Mouse (Mus musculus) T-cell, adult 2 months (primary cell): ENCODE results near the gene Unc119b.
A peak's percentile ranks its signal among the peaks of the same experiment; 100 is the strongest.
"Not testable (repeated sequence)": the region's sequence is repeated elsewhere in the genome, so short reads cannot be mapped to it uniquely, and the experiment has no call there.

Experiments used
- DNase-seq: peaks from one replicate; pipeline ENCODE4 v3.0.0; 2022; ENCODE audit warnings: low spot score

Gene Unc119b

GRCm38 (mm10) chr5:115091015-115091414 lies 43.8 kb downstream of the Unc119b start:
- no peak for DNase-seq

- DNase-seq, result no peak
Measured at GRCm38 (mm10) chr5:115089592-115090268, 45.0 kb downstream of the Unc119b start.

- no peak for DNase-seq
Measured at GRCm38 (mm10) chr5:115085675-115086074, 49.1 kb downstream of the Unc119b start.

GRCm38 (mm10) chr5:115083492-115083891 lies 51.3 kb downstream of the Unc119b start:
- DNase-seq, result peak; percentile 37

- no peak for DNase-seq
Measured at GRCm38 (mm10) chr5:115081636-115082035, 53.1 kb downstream of the Unc119b start.

- peak; percentile 62 for DNase-seq
Measured at GRCm38 (mm10) chr5:115076144-115076901, 58.5 kb downstream of the Unc119b start.

GRCm38 (mm10) chr5:115074749-115075148 lies 60.0 kb downstream of the Unc119b start:
- no peak for DNase-seq

GRCm38 (mm10) chr5:115073306-115073705 lies 61.5 kb downstream of the Unc119b start:
- DNase-seq, result not testable (repeated sequence)
